Mouse (Mus musculus) MEL (cell line): ENCODE measurements around the gene Myo1g. TPM values are rescaled to one million over a fixed set of nuclear protein-coding genes. Genes with fewer than 3 reads are reported as not detected.

Source experiments
- DNase-seq: peaks from one replicate; pipeline ENCODE4 v3.0.0; 2011; ENCODE audit warnings: low read depth, low spot score
- H3K27ac ChIP-seq: 2 replicates; pipeline ENCODE4 v1.5.1; 2012; ENCODE audit warnings: low read depth, mild to moderate bottlenecking, control low read depth, low read length, moderate library complexity; ENCODE audit not compliant: control insufficient read depth
- H3K27me3 ChIP-seq, 2 experiments: fragments of 150-350 bp in 1 of 2; sonication (generic) in 1 of 2; 2 replicates each; pipeline ENCODE4 v1.6.1; 2012; ENCODE audit warnings: low read length in 2 of 2, mild to moderate bottlenecking in 2 of 2, improper control_type of control experiment in 1 of 2, moderate library complexity in 1 of 2; ENCODE audit not compliant: insufficient read depth in 2 of 2, control insufficient read depth in 1 of 2
- H3K36me3 ChIP-seq, 2 experiments: 2 replicates each; pipeline ENCODE4 v1.6.1; 2012 to 2014; ENCODE audit warnings: low read length in 2 of 2, improper control_type of control experiment in 1 of 2, inconsistent platforms in 1 of 2, mild to moderate bottlenecking in 1 of 2; ENCODE audit not compliant: insufficient read depth in 2 of 2, control insufficient read depth in 1 of 2
- H3K4me1 ChIP-seq, 2 experiments: fragments of 150-350 bp in 1 of 2; sonication (generic) in 1 of 2; 2 replicates each; pipeline ENCODE4 v1.6.1; 2012; ENCODE audit warnings: low read length in 2 of 2, improper control_type of control experiment in 1 of 2, mild to moderate bottlenecking in 1 of 2; ENCODE audit not compliant: insufficient read depth in 2 of 2, control insufficient read depth in 1 of 2
- H3K4me3 ChIP-seq, 2 experiments: fragments of 150-350 bp in 1 of 2; sonication (generic) in 1 of 2; 2 replicates each; pipeline ENCODE4 v1.5.1; 2012; ENCODE audit warnings: low read depth in 2 of 2, low read length in 2 of 2, mild to moderate bottlenecking in 2 of 2, moderate library complexity in 2 of 2, control low read depth in 1 of 2, improper control_type of control experiment in 1 of 2; ENCODE audit not compliant: control insufficient read depth in 1 of 2, insufficient read depth in 1 of 2
- H3K79me2 ChIP-seq: 2 replicates; pipeline ENCODE4 v1.6.1; 2012; ENCODE audit warnings: mild to moderate bottlenecking, low read length, moderate library complexity; ENCODE audit not compliant: control insufficient read depth, poor library complexity, insufficient read depth
- H3K9ac ChIP-seq: 2 replicates; pipeline ENCODE4 v1.6.1; 2012; ENCODE audit warnings: low read depth, mild to moderate bottlenecking, control low read depth, low read length, moderate library complexity; ENCODE audit not compliant: control insufficient read depth, poor library complexity, severe bottlenecking
- H3K9me3 ChIP-seq: fragments of 150-350 bp; sonication (generic); replicated peaks from 2 replicates; pipeline ENCODE4 v1.6.1; 2012; ENCODE audit warnings: mild to moderate bottlenecking, low read length, improper control_type of control experiment, moderate library complexity; ENCODE audit not compliant: insufficient read depth
- BHLHE40 ChIP-seq: IDR thresholded peaks from 2 replicates; pipeline ENCODE4 v1.6.1; 2012; ENCODE audit warnings: low read depth, mild to moderate bottlenecking, inconsistent platforms, low read length, improper control_type of control experiment, borderline replicate concordance
- CHD1 ChIP-seq: IDR thresholded peaks from 2 replicates; pipeline ENCODE4 v1.6.1; 2012; ENCODE audit warnings: low read depth, mild to moderate bottlenecking, inconsistent platforms, low read length, improper control_type of control experiment
- ELF1 ChIP-seq: IDR thresholded peaks from 2 replicates; pipeline ENCODE4 v1.6.1; 2014; ENCODE audit warnings: low read depth, mild to moderate bottlenecking, inconsistent platforms, low read length, improper control_type of control experiment, moderate library complexity
- EP300 ChIP-seq, 2 experiments: IDR thresholded peaks; 2 replicates each; pipeline ENCODE4 v1.6.1; 2011; ENCODE audit warnings: improper control_type of control experiment in 2 of 2, low read length in 2 of 2, low read depth in 1 of 2, mild to moderate bottlenecking in 1 of 2
- GABPA ChIP-seq: IDR thresholded peaks from 2 replicates; pipeline ENCODE4 v1.6.1; 2012; ENCODE audit warnings: low read depth, mild to moderate bottlenecking, inconsistent platforms, low read length, improper control_type of control experiment, moderate library complexity
- HCFC1 ChIP-seq: IDR thresholded peaks from 2 replicates; pipeline ENCODE4 v1.6.1; 2012; ENCODE audit warnings: low read depth, mild to moderate bottlenecking, inconsistent platforms, low read length, improper control_type of control experiment, moderate library complexity
- MAFK ChIP-seq: IDR thresholded peaks from 2 replicates; pipeline ENCODE4 v1.6.1; 2011; ENCODE audit warnings: low read depth, mild to moderate bottlenecking, low read length, improper control_type of control experiment, borderline replicate concordance
- MAX ChIP-seq: IDR thresholded peaks from 2 replicates; pipeline ENCODE4 v1.6.1; 2011; ENCODE audit warnings: low read length, improper control_type of control experiment
- MAZ ChIP-seq: IDR thresholded peaks from 2 replicates; pipeline ENCODE4 v1.6.1; 2012; ENCODE audit warnings: low read depth, mild to moderate bottlenecking, inconsistent platforms, low read length, improper control_type of control experiment
- NELFE ChIP-seq: IDR thresholded peaks from 2 replicates; pipeline ENCODE4 v1.6.1; 2011; ENCODE audit warnings: low read depth, low read length, improper control_type of control experiment
- POLR2A ChIP-seq, 2 experiments: IDR thresholded peaks; 2 replicates each; pipeline ENCODE4 v1.6.1; 2011 to 2012; ENCODE audit warnings: low read length in 2 of 2, mild to moderate bottlenecking in 2 of 2, control low read depth in 1 of 2, improper control_type of control experiment in 1 of 2, low read depth in 1 of 2, moderate library complexity in 1 of 2; ENCODE audit not compliant: control insufficient read depth in 1 of 2, insufficient read depth in 1 of 2, poor library complexity in 1 of 2
- POLR2AphosphoS2 ChIP-seq: IDR thresholded peaks from 2 replicates; pipeline ENCODE4 v1.6.1; 2011; ENCODE audit warnings: low read length, improper control_type of control experiment
- RCOR1 ChIP-seq: IDR thresholded peaks from 2 replicates; pipeline ENCODE4 v1.6.1; 2012; ENCODE audit warnings: low read depth, mild to moderate bottlenecking, inconsistent platforms, low read length, improper control_type of control experiment
- SMC3 ChIP-seq: IDR thresholded peaks from 2 replicates; pipeline ENCODE4 v1.6.1; 2011; ENCODE audit warnings: low read depth, low read length, improper control_type of control experiment
- TAL1 ChIP-seq: IDR thresholded peaks from 2 replicates; pipeline ENCODE4 v1.6.1; 2012; ENCODE audit warnings: mild to moderate bottlenecking, inconsistent platforms, low read length, moderate library complexity, mixed read lengths
- UBTF ChIP-seq: IDR thresholded peaks from 2 replicates; pipeline ENCODE4 v1.6.1; 2012; ENCODE audit warnings: low read depth, mild to moderate bottlenecking, inconsistent platforms, low read length, improper control_type of control experiment, moderate library complexity, borderline replicate concordance; ENCODE audit not compliant: insufficient read depth
- USF1 ChIP-seq: IDR thresholded peaks from 2 replicates; pipeline ENCODE4 v1.6.1; 2014; ENCODE audit warnings: low read depth, mild to moderate bottlenecking, inconsistent platforms, low read length, improper control_type of control experiment, moderate library complexity
- USF2 ChIP-seq, 2 experiments: IDR thresholded peaks; 2 replicates each; pipeline ENCODE4 v1.6.1; 2011 to 2012; ENCODE audit warnings: improper control_type of control experiment in 2 of 2, low read length in 2 of 2, borderline replicate concordance in 1 of 2, inconsistent platforms in 1 of 2, low read depth in 1 of 2, mild to moderate bottlenecking in 1 of 2; ENCODE audit not compliant: insufficient read depth in 1 of 2
- ZC3H11A ChIP-seq: IDR thresholded peaks from 2 replicates; pipeline ENCODE4 v1.6.1; 2012; ENCODE audit warnings: low read depth, mild to moderate bottlenecking, inconsistent platforms, low read length, improper control_type of control experiment
- ZKSCAN1 ChIP-seq: IDR thresholded peaks from 2 replicates; pipeline ENCODE4 v1.6.1; 2012; ENCODE audit warnings: low read depth, mild to moderate bottlenecking, inconsistent platforms, low read length, improper control_type of control experiment, moderate library complexity
- polyA plus RNA-seq, 2 experiments: library from polyadenylated mRNA; stranded (reverse) in 1 of 2; unstranded in 1 of 2; fragments of >175 nt in 1 of 2; fragments of >200 nt in 1 of 2; gene quantifications; 2 replicates each; pipeline versions ENCODE4 v1.2.1 to v1.2.4; 2012; ENCODE audit warnings: low replicate concordance in 2 of 2, low read depth in 1 of 2; ENCODE audit not compliant: insufficient read length in 2 of 2, insufficient read depth in 1 of 2, missing spikeins in 1 of 2
- total RNA-seq: library from RNA; depleted of rRNA; stranded (reverse); fragments of 300-350 nt; gene quantifications from 2 replicates; pipeline ENCODE4 v1.2.3, GENCODE M21; 2012

Gene Myo1g
- total and polyA plus RNA-seq, 3 experiments, result 19.4 to 33.3 TPM; not detected in 1

GRCm38 (mm10) chr11:6544683-6545082 lies 23.9 kb upstream of the Myo1g start:
- peaks cover 3 to 17% of the 10 kb centered on the region in 2 experiments; a peak in 3 of 4 replicates for H3K36me3 ChIP-seq
- H3K27me3 ChIP-seq, result no peaks in the 10 kb centered on the region
- no peaks in the 10 kb centered on the region for H3K9me3 ChIP-seq
- no peak overlapping the region for H3K9ac ChIP-seq
- H3K27ac ChIP-seq, result no peak overlapping the region
- peaks cover 30% of the 10 kb centered on the region for H3K79me2 ChIP-seq
- H3K4me1 ChIP-seq, result peaks cover 3 to 10% of the 10 kb centered on the region in 2 experiments; a peak in 1 of 4 replicates
- no peak overlapping the region for H3K4me3 ChIP-seq
- TF ChIP-seq MAX (no peak), POLR2AphosphoS2 (no peak), NELFE (no peak), HCFC1 (no peak), GABPA (no peak), SMC3 (no peak), BHLHE40 (no peak), POLR2A (IDR thresholded peaks at IDR 0.05; ENCODE audit: control insufficient read depth in 1 of 2, insufficient read depth in 1 of 2, low read depth in 1 of 2, low read length in 2 of 2, poor library complexity in 1 of 2) (no peak), MAZ (no peak), ELF1 (no peak), USF1 (no peak), MAFK (no peak), ZKSCAN1 (no peak), UBTF (no peak), ZC3H11A (no peak), CHD1 (no peak), EP300 (IDR thresholded peaks at IDR 0.05; ENCODE audit: low read depth in 1 of 2, low read length in 2 of 2) (no peak)
- DNase-seq, result no peak

GRCm38 (mm10) chr11:6530746-6531145 lies 10.0 kb upstream of the Myo1g start:
- Histone ChIP-seq H3K27me3 (no peaks in the 10 kb centered on the region), H3K27ac (no peak overlapping the region), H3K4me3 (no peak overlapping the region), H3K79me2 (peaks cover 26% of the 10 kb centered on the region), H3K9ac (no peak overlapping the region), H3K36me3 (peaks cover 12 to 14% of the 10 kb centered on the region in 2 experiments), H3K9me3 (no peaks in the 10 kb centered on the region), H3K4me1 (peaks cover 0 to 14% of the 10 kb centered on the region in 2 experiments; a peak in 2 of 4 replicates)
- no peak for TF ChIP-seq RCOR1
- no peak for TF ChIP-seq TAL1
- TF ChIP-seq HCFC1, result no peak
- TF ChIP-seq USF2 (IDR thresholded peaks at IDR 0.05; ENCODE audit: borderline replicate concordance in 1 of 2, insufficient read depth in 1 of 2, low read depth in 1 of 2, low read length in 2 of 2), result no peak
- no peak for DNase-seq
